Mouse (Mus musculus): ENCODE measurements around the gene Iars2.

GRCm38 (mm10) chr1:185298496-185298895 is 30.7 kb downstream of the Iars2 start:
- TF ChIP-seq CTCF (IDR thresholded peaks at IDR 0.05; ENCODE audit: insufficient read depth, low read length) (no peak), POLR2A (IDR thresholded peaks at IDR 0.05; ENCODE audit: borderline replicate concordance, extremely low read depth, low read depth, low read length) (no peak)

Data from lung, adult 2 months (tissue).